Mouse (Mus musculus) liver, embryonic 18 days (tissue): ENCODE measurements around the gene Krt2. TPM values are rescaled to one million over a fixed set of nuclear protein-coding genes. Genes with fewer than 3 reads are reported as not detected.

Experiments used
- polyA plus RNA-seq: library from polyadenylated mRNA; depleted of rRNA; stranded (reverse); fragments of >200 nt; gene quantifications from 2 replicates; pipeline ENCODE4 v1.2.3, GENCODE M21; 2012; rRNA removed

Krt2 gene
- polyA plus RNA-seq: not detected in 2 replicates

GRCm38 (mm10) chr15:101817875-101818274, at the start of gene Krt2:
Gene Krt2 (minus strand): TSS chr15:101818169.

GRCm38 (mm10) chr15:101850694-101851093, 32.7 kb upstream of the Krt2 start, which contains the start of gene Krt1:
Gene Krt1 (minus strand): TSS chr15:101850794.

GRCm38 (mm10) chr15:101802296-101802835, 15.6 kb downstream of the Krt2 start, which contains the start of gene Krt73:
Gene Krt73 (minus strand): TSS chr15:101802346.

GRCm38 (mm10) chr15:101786360-101786759, 31.6 kb downstream of the Krt2 start, which contains the start of gene Krt72:
Gene Krt72 (minus strand): TSS chr15:101786460.

Other genes starting within 250 kb of the Krt2 start
- not detected in 2 replicates for gene Krt75, start 244.3 kb downstream of the Krt2 start, polyA plus RNA-seq
- gene Gm5414, start 190.0 kb downstream of the Krt2 start, polyA plus RNA-seq: not detected in 2 replicates
- not detected in 2 replicates for gene Gm5478, start 170.8 kb downstream of the Krt2 start, polyA plus RNA-seq
- not detected in 2 replicates for gene Krt6b, start 137.9 kb downstream of the Krt2 start, polyA plus RNA-seq
- not detected in 2 replicates for gene Krt6a, start 123.9 kb downstream of the Krt2 start, polyA plus RNA-seq
- not detected in 2 replicates for gene Krt5, start 105.3 kb downstream of the Krt2 start, polyA plus RNA-seq
- gene Krt71, start 75.1 kb downstream of the Krt2 start, polyA plus RNA-seq: not detected in 2 replicates
- gene Krt72, start 31.7 kb downstream of the Krt2 start, polyA plus RNA-seq: not detected in 2 replicates
- not detected in 2 replicates for gene Krt73, start 15.8 kb downstream of the Krt2 start, polyA plus RNA-seq
- gene Krt1, start 32.6 kb upstream of the Krt2 start, polyA plus RNA-seq: 0.02 TPM in 1 of 2 replicates, not detected in the other
- gene Krt77, start 51.5 kb upstream of the Krt2 start, polyA plus RNA-seq: not detected in 2 replicates
- not detected in 2 replicates for gene Krt76, start 74.8 kb upstream of the Krt2 start, polyA plus RNA-seq
- gene Krt4, start 106.6 kb upstream of the Krt2 start, polyA plus RNA-seq: 0.10 and 0.16 TPM in 2 replicates
- gene Krt79, start 122.2 kb upstream of the Krt2 start, polyA plus RNA-seq: 0.04 TPM in 1 of 2 replicates, not detected in the other
- 0.01 TPM in 1 of 2 replicates, not detected in the other for gene Krt78, start 136.1 kb upstream of the Krt2 start, polyA plus RNA-seq
- 70.7 and 89.5 TPM in 2 replicates for gene Krt8, start 186.3 kb upstream of the Krt2 start, polyA plus RNA-seq
- 69.9 and 86.6 TPM in 2 replicates for gene Krt18, start 210.0 kb upstream of the Krt2 start, polyA plus RNA-seq